Mouse (Mus musculus): ENCODE results near the gene Bcl7b.

- TF ChIP-seq MAFK (IDR thresholded peaks at IDR 0.05; ENCODE audit: borderline replicate concordance, low read depth, low read length), result no peak
- no peak for TF ChIP-seq CTCF (IDR thresholded peaks at IDR 0.05 in 2 of 3, conservative IDR thresholded peaks at IDR 0.05 in 1 of 3; ENCODE audit: control insufficient read depth in 1 of 3, insufficient read depth in 1 of 3, low read depth in 2 of 3, low read length in 3 of 3, poor library complexity in 1 of 3, severe bottlenecking in 1 of 3)
- TF ChIP-seq GATA1 (IDR thresholded peaks at IDR 0.05; ENCODE audit: low read depth, low read length), result no peak
- no peak for TF ChIP-seq MXI1 (IDR thresholded peaks at IDR 0.05; ENCODE audit: low read depth, low read length)
- TF ChIP-seq USF1 (IDR thresholded peaks at IDR 0.05; ENCODE audit: low read depth, low read length), result no peak
- TF ChIP-seq EP300 (IDR thresholded peaks at IDR 0.05; ENCODE audit: low read depth in 1 of 2, low read length in 2 of 2), result no peak
- no peak for TF ChIP-seq E2F4 (IDR thresholded peaks at IDR 0.05; ENCODE audit: borderline replicate concordance, low read depth, low read length)
Measured at GRCm38 (mm10) chr5:135133736-135134405, 34.2 kb upstream of the Bcl7b start.
